In the genomic region with DNA sequence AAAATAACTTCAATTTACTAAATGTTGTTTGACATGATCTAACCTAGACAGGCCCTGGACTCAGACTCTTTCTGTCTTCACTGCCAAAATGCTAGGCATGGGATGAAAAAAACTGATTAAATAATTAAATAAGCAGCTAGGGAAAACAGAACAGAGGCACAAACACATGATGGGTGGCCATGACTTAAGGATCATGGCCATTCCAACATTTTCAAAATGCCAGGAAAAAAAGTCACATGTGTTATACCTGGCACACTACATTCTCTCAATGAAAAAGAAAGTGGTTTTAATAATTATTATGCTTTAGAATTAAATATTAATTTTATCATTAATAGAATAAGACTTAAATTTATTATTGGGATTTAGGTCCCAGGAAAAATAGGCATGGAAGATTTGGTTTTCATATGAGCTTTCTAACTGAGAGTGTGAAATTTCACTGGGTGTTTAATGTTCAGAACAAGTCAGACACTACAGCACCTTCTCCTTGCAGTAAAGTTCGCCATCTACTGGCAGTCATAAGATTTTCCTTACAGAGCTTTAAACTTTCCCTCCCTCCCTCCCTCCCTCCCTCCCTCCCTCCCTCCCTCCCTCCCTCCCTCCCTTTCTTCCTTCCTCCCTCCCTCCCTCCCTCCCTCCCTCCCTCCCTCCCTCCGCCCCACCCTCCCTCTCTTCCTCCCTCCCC, we compare ENCODE assay signal across 9 mouse cellular contexts. TPM values are rescaled to one million over a fixed set of nuclear protein-coding genes. Genes with fewer than 3 reads are reported as not detected.
DNase-seq lines count a peak whose midpoint lies in the region; ATAC-seq and TF ChIP-seq lines count a peak whose summit lies in the region.
"Had no signal": no experiment of that assay in that cellular context is flagged by ENCODE, and none has a peak within 500 bp of the region (broad histone marks: within the 10 kb centered on the region; RNA-seq: fewer than 3 reads in every experiment).

No protein-coding gene starts in this region.

- no peak overlapping the region for H3K4me3 ChIP-seq in hindbrain, embryonic 11.5 days (ENCODE audit: low read depth, low read length)
- H3K4me3 ChIP-seq in hindbrain, embryonic 10.5 days = no peak overlapping the region
- H3K4me3 ChIP-seq in ES-E14 (ENCODE audit: insufficient read depth in 1 of 2, low read depth in 1 of 2, low read length in 2 of 2, poor library complexity in 1 of 2, severe bottlenecking in 1 of 2) = no peak overlapping the region
- H3K4me3 ChIP-seq in midbrain, embryonic 12.5 days = no peak overlapping the region
- H3K4me3 ChIP-seq: myocyte had no signal

- H3K9me3 ChIP-seq in hindbrain, embryonic 11.5 days (ENCODE audit: control insufficient read depth, low read length) = no peaks in the 10 kb centered on the region
- H3K9me3 ChIP-seq in hindbrain, embryonic 10.5 days = no peaks in the 10 kb centered on the region
- H3K9me3 ChIP-seq in ES-E14 (ENCODE audit: control insufficient read depth, insufficient read depth, low read depth, low read length) = no peaks in the 10 kb centered on the region
- H3K9me3 ChIP-seq in midbrain, embryonic 12.5 days = no peaks in the 10 kb centered on the region

- peak; percentile 71; the same call in 1 of the 2 replicates for ATAC-seq in hindbrain, embryonic 11.5 days (ENCODE audit: low FRiP score)
- ATAC-seq in midbrain, embryonic 12.5 days (ENCODE audit: low FRiP score, low read depth) = peak; percentile 66; the same call in 1 of the 2 replicates

- no peaks in the 10 kb centered on the region for H3K27me3 ChIP-seq in hindbrain, embryonic 11.5 days (ENCODE audit: control insufficient read depth, insufficient read depth, low read length)
- H3K27me3 ChIP-seq in hindbrain, embryonic 10.5 days (ENCODE audit: insufficient read depth, poor library complexity, severe bottlenecking) = no peaks in the 10 kb centered on the region
- no peaks in the 10 kb centered on the region for H3K27me3 ChIP-seq in midbrain, embryonic 12.5 days

- no peak overlapping the region for H3K4me2 ChIP-seq in hindbrain, embryonic 11.5 days (replicated peaks; ENCODE audit: low read depth, low read length)
- H3K4me2 ChIP-seq in midbrain, embryonic 12.5 days (replicated peaks) = no peak overlapping the region

- 0% methylated on average over 1 of the region's 2 CpGs for WGBS in hindbrain, embryonic 11.5 days
- WGBS in hindbrain, embryonic 10.5 days = 8% methylated on average over 1 of the region's 2 CpGs
- WGBS in midbrain, embryonic 12.5 days = 0% methylated on average over 1 of the region's 2 CpGs

- H3K4me1 ChIP-seq in hindbrain, embryonic 11.5 days (replicated peaks; ENCODE audit: control insufficient read depth, insufficient read depth, low read length) = no peaks in the 10 kb centered on the region
- no peaks in the 10 kb centered on the region for H3K4me1 ChIP-seq in hindbrain, embryonic 10.5 days (replicated peaks)
- H3K4me1 ChIP-seq in ES-E14 (ENCODE audit: control insufficient read depth in 2 of 2, insufficient read depth in 2 of 2, low read length in 2 of 2, poor library complexity in 1 of 2) = no peaks in the 10 kb centered on the region
- no peaks in the 10 kb centered on the region for H3K4me1 ChIP-seq in midbrain, embryonic 12.5 days

- H3K36me3 ChIP-seq in hindbrain, embryonic 11.5 days (ENCODE audit: control insufficient read depth, insufficient read depth, low read length) = no peaks in the 10 kb centered on the region
- H3K36me3 ChIP-seq in hindbrain, embryonic 10.5 days = no peaks in the 10 kb centered on the region
- no peaks in the 10 kb centered on the region for H3K36me3 ChIP-seq in ES-E14 (ENCODE audit: control insufficient read depth, insufficient read depth, low read length, poor library complexity, severe bottlenecking)
- H3K36me3 ChIP-seq in midbrain, embryonic 12.5 days = no peaks in the 10 kb centered on the region

- no peak overlapping the region for H3K9ac ChIP-seq in hindbrain, embryonic 11.5 days (ENCODE audit: low read depth, low read length)
- H3K9ac ChIP-seq in ES-E14 (ENCODE audit: insufficient read depth, low read depth, low read length, poor library complexity, severe bottlenecking) = no peak overlapping the region
- no peak overlapping the region for H3K9ac ChIP-seq in midbrain, embryonic 12.5 days (replicated peaks)

- in situ Hi-C loops in ES-E14 (cut with MboI; ENCODE audit: low sequenced_read_pairs in 2 of 2, unreplicated experiment in 2 of 2) = no loop called here

- peak; percentile 43 for DNase-seq in hindbrain, embryonic 11.5 days (ENCODE audit: low spot score)
- DNase-seq in hindbrain, embryonic 10.5 days (ENCODE audit: low spot score) = no peak
- DNase-seq in ES-E14 (ENCODE audit: low read depth, low spot score) = peak; percentile 19
- DNase-seq in embryo, embryonic 9.5 days (ENCODE audit: extremely low spot score) = peak; percentile 11
- DNase-seq in urinary bladder, postnatal 25 days (ENCODE audit: low spot score) = no peak
- DNase-seq in urinary bladder, adult 2 months (ENCODE audit: low spot score) = no peak
- no peak for DNase-seq in urinary bladder, postnatal 10 days (ENCODE audit: low spot score)

- no peak overlapping the region for H3K27ac ChIP-seq in hindbrain, embryonic 11.5 days (ENCODE audit: low read depth, low read length)
- H3K27ac ChIP-seq in hindbrain, embryonic 10.5 days = no peak overlapping the region
- no peak overlapping the region for H3K27ac ChIP-seq in ES-E14 (ENCODE audit: insufficient read depth, low read depth, low read length, poor library complexity, severe bottlenecking)
- no peak overlapping the region for H3K27ac ChIP-seq in midbrain, embryonic 12.5 days (replicated peaks)

TF ChIP-seq in ES-E14, 5 proteins besides CTCF, POLR2A, EP300 and RAD21:
- TF ChIP-seq MAFK (IDR thresholded peaks at IDR 0.05; ENCODE audit: insufficient read depth, low read depth, low read length) (no peak), ZNF384 (IDR thresholded peaks at IDR 0.05; ENCODE audit: low read depth, low read length) (no peak), ZC3H11A (IDR thresholded peaks at IDR 0.05; ENCODE audit: borderline replicate concordance, low read depth, low read length) (0 out of 2 replicates have a peak, but pooled peaks have one; percentile 25), CHD2 (IDR thresholded peaks at IDR 0.05; ENCODE audit: low read depth, low read length) (no peak), HCFC1 (IDR thresholded peaks at IDR 0.05; ENCODE audit: borderline replicate concordance, insufficient read depth, low read length) (no peak)

RNA-seq across cellular contexts. Expression of a gene that starts 36.6 kb away (rescaled TPM):
- polyA plus RNA-seq in hindbrain, embryonic 11.5 days (2014; fragmentation: Nextera tagmentation; extraction: Ambion mirVana) = 1.8 and 3.0 TPM in 2 replicates
- 1.3 and 1.7 TPM in 2 replicates for polyA plus RNA-seq in hindbrain, embryonic 10.5 days (2016; fragmentation: Nextera tagmentation; extraction: Ambion mirVana)
- total RNA-seq in ES-E14 (2012; rRNA removed) = 0.11 and 0.18 TPM in 2 replicates
- 3.5 and 4.0 TPM in 2 replicates for polyA plus RNA-seq in midbrain, embryonic 12.5 days (2016; fragmentation: Nextera tagmentation; extraction: Ambion mirVana)
- 0.15 TPM in 1 of 2 replicates, not detected in the other for polyA plus RNA-seq in urinary bladder, adult 2 months (2012; rRNA removed)

Comparison
In these comparisons a context has a peak if more than half of its experiments do, and no peak if none do; other contexts are left out.
1. DNase-seq: peak in hindbrain, embryonic 11.5 days (single experiment), ES-E14 (single experiment) and embryo, embryonic 9.5 days (single experiment); none in hindbrain, embryonic 10.5 days (single experiment), urinary bladder, postnatal 25 days (single experiment), urinary bladder, adult 2 months (single experiment) and urinary bladder, postnatal 10 days (single experiment).